Mouse (Mus musculus) intestine, postnatal 0 days (tissue): Measurements from ENCODE around the gene Epha3. TPM values are rescaled to one million over a fixed set of nuclear protein-coding genes. Genes with fewer than 3 reads are reported as not detected.

Experiments used
- ATAC-seq: fragments of 200-750 bp; cut with Nextera tagmentation; 2 replicates; pipeline ENCODE4 v1.8.0; 2017; ENCODE audit warnings: mild to moderate bottlenecking, moderate TSS enrichment, moderate library complexity
- H3K27ac ChIP-seq: fragments of 300-500 bp; sonication (generic); 2 replicates; pipeline ENCODE4 v1.5.1; 2014; ENCODE audit warnings: mild to moderate bottlenecking, low read depth, low read length, moderate library complexity
- H3K27me3 ChIP-seq: fragments of 300-500 bp; sonication (generic); replicated peaks from 2 replicates; pipeline ENCODE4 v1.6.1; 2014; ENCODE audit warnings: low read length, mixed read lengths; ENCODE audit not compliant: control insufficient read depth, insufficient read depth
- H3K36me3 ChIP-seq: fragments of 300-500 bp; sonication (generic); 2 replicates; pipeline ENCODE4 v1.6.1; 2014; ENCODE audit warnings: mild to moderate bottlenecking, moderate library complexity; ENCODE audit not compliant: control insufficient read depth, insufficient read depth
- H3K4me1 ChIP-seq: fragments of 300-500 bp; sonication (generic); replicated peaks from 2 replicates; pipeline ENCODE4 v1.6.1; 2014; ENCODE audit warnings: antibody characterized with exemption, low read length, mixed read lengths; ENCODE audit not compliant: control insufficient read depth, insufficient read depth
- H3K4me2 ChIP-seq: fragments of 300-500 bp; sonication (generic); replicated peaks from 2 replicates; pipeline ENCODE4 v1.6.1; 2014; ENCODE audit warnings: low read depth, mild to moderate bottlenecking, moderate library complexity
- H3K4me3 ChIP-seq: fragments of 300-500 bp; sonication (generic); 2 replicates; pipeline ENCODE4 v1.5.1; 2014; ENCODE audit warnings: low read depth, low read length
- H3K9ac ChIP-seq: fragments of 300-500 bp; sonication (generic); 2 replicates; pipeline ENCODE4 v1.6.1; 2014; ENCODE audit warnings: mild to moderate bottlenecking, low read depth, low read length
- H3K9me3 ChIP-seq: fragments of 300-500 bp; sonication (generic); 2 replicates; pipeline ENCODE4 v1.6.1; 2016; ENCODE audit warnings: mixed run types; ENCODE audit not compliant: control insufficient read depth
- CTCF ChIP-seq: sonication (generic); IDR thresholded peaks from 2 replicates; pipeline ENCODE4 v1.5.1; 2016; ENCODE audit warnings: low read depth, mild to moderate bottlenecking, control low read depth, antibody characterized with exemption, moderate library complexity
- WGBS: fragments of 180-500 bp; shearing (Covaris S2); extraction: QIAGEN DNeasy Blood & Tissue Kit; methylation state at CpG from one replicate; pipeline ENCODE4 v1.1.7; 2014; 5-methylcytosine and 5-hydroxymethylcytosine counted together
- polyA plus RNA-seq: library from polyadenylated mRNA; unstranded; fragments of >200 nt; fragmentation: Nextera tagmentation; extraction: Ambion mirVana; gene quantifications from 2 replicates; pipeline ENCODE4 v1.2.1, GENCODE M21; 2015

Gene Epha3
- polyA plus RNA-seq, 1 experiment from 2014 or later, result 2.3 TPM

DNA sequence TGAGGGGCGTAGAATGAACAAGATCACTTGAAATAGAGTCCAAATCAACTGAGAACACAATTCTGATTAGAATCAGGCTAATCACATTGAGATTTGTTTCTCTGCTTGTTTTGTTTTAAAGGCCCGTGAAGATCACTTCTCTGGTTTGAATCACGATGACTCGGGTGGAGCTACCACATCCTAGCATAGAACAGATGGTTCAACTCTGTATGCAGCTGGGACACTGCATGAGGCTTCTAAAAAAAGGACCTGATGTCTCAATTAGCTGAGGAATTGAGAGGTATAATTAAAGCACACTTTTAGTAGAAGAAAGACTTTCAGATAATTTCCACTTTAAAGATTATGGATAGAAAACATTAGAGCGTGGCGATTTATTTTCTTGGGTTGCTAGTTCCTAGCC lies 242.1 kb downstream of the Epha3 start:
- Histone ChIP-seq H3K4me2 (no peak overlapping the region), H3K36me3 (no peaks in the 10 kb centered on the region), H3K9ac (no peak overlapping the region), H3K27ac (no peak overlapping the region), H3K9me3 (no peaks in the 10 kb centered on the region), H3K4me1 (no peaks in the 10 kb centered on the region), H3K27me3 (no peaks in the 10 kb centered on the region), H3K4me3 (no peak overlapping the region)
- no peak for TF ChIP-seq CTCF
- ATAC-seq, result no peak
- WGBS, result 81% methylated on average over 6 of the region's 6 CpGs

DNA sequence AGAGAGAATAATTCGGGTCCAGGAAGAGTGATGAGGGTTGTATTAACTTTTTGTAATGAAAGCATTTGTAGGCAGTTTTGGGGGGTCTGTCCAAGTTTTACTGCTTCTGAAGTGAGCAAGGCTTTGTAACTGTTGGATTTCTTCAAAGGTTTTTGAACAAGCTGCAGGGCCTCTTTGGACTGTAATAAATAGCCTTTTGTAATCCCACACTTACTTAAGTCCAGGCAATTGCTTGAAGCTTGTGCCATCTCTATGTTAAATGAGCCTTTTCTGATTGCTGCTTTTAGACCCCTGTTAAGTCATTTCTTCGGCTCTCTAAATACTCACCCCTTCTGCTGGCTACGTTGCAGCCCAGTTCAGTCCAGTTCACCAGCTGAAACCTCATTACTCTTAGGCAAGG lies 248.6 kb downstream of the Epha3 start:
- Histone ChIP-seq H3K4me3 (no peak overlapping the region), H3K36me3 (no peaks in the 10 kb centered on the region), H3K27me3 (no peaks in the 10 kb centered on the region), H3K27ac (no peak overlapping the region), H3K9ac (no peak overlapping the region), H3K4me2 (no peak overlapping the region), H3K9me3 (no peaks in the 10 kb centered on the region), H3K4me1 (no peaks in the 10 kb centered on the region)
- no peak for ATAC-seq
- 58% methylated on average over 3 of the region's 3 CpGs for WGBS
- TF ChIP-seq CTCF, result no peak

DNA sequence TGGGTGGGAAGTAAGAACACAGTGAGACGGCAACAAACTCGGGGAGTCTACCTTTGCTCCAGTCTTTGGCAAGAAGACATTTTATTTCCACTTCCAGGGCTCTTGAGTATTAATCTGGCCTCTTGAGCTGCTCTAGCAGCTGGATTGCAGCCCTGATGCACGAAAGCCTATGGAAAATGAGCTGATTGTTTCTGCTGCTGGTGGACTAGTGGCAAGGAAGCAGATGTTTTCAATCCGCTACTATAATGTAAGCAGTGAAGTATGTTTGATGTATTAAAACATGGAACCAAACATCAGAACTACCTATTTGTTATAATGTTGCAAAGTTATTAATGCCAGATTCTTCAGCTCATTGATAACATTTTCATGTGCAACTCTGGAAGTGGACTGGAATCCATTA lies 251.0 kb downstream of the Epha3 start:
- no peak overlapping the region for H3K4me3 ChIP-seq
- H3K27ac ChIP-seq, result no peak overlapping the region
- ATAC-seq, result no peak
- TF ChIP-seq CTCF, result no peak
- WGBS, result 56% methylated on average over 4 of the region's 4 CpGs
- H3K4me1 ChIP-seq, result no peaks in the 10 kb centered on the region
- no peaks in the 10 kb centered on the region for H3K9me3 ChIP-seq
- H3K36me3 ChIP-seq, result no peaks in the 10 kb centered on the region
- H3K4me2 ChIP-seq, result no peak overlapping the region
- H3K9ac ChIP-seq, result no peak overlapping the region
- H3K27me3 ChIP-seq, result no peaks in the 10 kb centered on the region

DNA sequence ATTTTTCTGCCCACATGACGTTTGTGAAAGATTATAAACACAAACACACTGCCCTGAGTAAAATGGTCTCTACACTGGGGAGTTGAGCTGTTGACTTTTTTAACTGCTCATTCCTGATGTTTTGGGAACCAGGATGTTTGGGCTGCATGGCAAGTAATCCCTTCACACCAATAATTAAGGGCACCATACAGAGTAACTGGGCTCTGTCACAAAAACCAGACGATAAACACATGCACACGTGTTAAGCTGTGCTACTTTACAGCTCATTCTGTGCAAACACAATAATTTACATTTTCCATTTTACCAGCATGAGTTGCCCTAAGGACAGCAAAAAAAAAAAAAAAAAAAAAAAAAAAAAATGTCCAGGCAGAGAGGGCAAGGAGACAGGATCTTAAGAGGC lies 263.7 kb downstream of the Epha3 start:
- Histone ChIP-seq H3K27ac (no peak overlapping the region), H3K9ac (no peak overlapping the region), H3K4me2 (no peak overlapping the region), H3K27me3 (no peaks in the 10 kb centered on the region), H3K9me3 (no peaks in the 10 kb centered on the region), H3K4me1 (no peaks in the 10 kb centered on the region), H3K36me3 (no peaks in the 10 kb centered on the region), H3K4me3 (no peak overlapping the region)
- no peak for ATAC-seq
- WGBS, result 20% methylated on average over 3 of the region's 3 CpGs
- no peak for TF ChIP-seq CTCF

DNA sequence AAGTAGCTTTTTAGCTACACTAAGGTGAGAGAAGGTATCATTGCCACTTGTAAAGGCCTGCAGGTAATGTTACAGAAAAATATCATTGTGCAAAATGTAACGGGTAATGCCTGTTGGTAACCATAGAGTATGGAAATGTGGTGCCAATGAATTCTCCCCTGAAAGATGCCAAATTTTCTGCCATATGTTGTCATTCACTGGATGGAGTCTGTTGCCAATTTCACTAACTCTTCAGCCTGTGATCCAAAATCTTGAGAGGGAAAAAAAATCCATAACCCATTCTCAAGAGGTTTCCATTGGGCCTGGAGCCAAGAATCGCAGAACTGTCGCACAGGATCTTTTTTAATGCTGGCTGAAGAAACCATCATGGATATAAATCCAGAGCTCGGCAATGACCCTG lies 269.3 kb downstream of the Epha3 start:
- 76% methylated on average over 4 of the region's 4 CpGs for WGBS
- ATAC-seq, result no peak
- TF ChIP-seq CTCF, result no peak
- no peak overlapping the region for H3K9ac ChIP-seq
- no peaks in the 10 kb centered on the region for H3K36me3 ChIP-seq
- H3K4me3 ChIP-seq, result no peak overlapping the region
- H3K9me3 ChIP-seq, result no peaks in the 10 kb centered on the region
- H3K4me1 ChIP-seq, result no peaks in the 10 kb centered on the region
- H3K4me2 ChIP-seq, result no peak overlapping the region
- no peak overlapping the region for H3K27ac ChIP-seq
- H3K27me3 ChIP-seq, result no peaks in the 10 kb centered on the region

DNA sequence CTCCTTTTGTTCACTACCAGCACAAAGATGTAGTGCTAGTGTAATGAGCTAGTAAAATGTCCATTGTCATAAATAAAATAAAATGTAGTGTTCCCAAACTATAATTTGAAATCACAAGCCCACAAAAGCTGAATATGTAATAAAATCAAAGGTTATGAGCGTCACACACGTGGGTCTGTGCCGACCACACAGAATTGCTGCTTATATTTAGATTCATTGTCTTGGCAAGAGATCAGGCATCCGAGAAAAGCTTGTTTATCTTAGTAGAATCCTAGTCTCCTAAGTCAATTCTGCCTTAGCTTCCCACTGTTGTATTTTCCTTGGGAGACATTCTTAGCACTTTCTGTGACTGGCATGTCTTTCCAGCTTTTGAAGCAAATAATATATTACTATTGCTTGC lies 294.2 kb downstream of the Epha3 start:
- no peak overlapping the region for H3K4me2 ChIP-seq
- no peak overlapping the region for H3K9ac ChIP-seq
- TF ChIP-seq CTCF, result no peak
- no peaks in the 10 kb centered on the region for H3K36me3 ChIP-seq
- no peaks in the 10 kb centered on the region for H3K9me3 ChIP-seq
- no peak overlapping the region for H3K27ac ChIP-seq
- WGBS, result 55% methylated on average over 4 of the region's 4 CpGs
- no peaks in the 10 kb centered on the region for H3K27me3 ChIP-seq
- no peak for ATAC-seq
- H3K4me1 ChIP-seq, result no peaks in the 10 kb centered on the region
- no peak overlapping the region for H3K4me3 ChIP-seq

DNA sequence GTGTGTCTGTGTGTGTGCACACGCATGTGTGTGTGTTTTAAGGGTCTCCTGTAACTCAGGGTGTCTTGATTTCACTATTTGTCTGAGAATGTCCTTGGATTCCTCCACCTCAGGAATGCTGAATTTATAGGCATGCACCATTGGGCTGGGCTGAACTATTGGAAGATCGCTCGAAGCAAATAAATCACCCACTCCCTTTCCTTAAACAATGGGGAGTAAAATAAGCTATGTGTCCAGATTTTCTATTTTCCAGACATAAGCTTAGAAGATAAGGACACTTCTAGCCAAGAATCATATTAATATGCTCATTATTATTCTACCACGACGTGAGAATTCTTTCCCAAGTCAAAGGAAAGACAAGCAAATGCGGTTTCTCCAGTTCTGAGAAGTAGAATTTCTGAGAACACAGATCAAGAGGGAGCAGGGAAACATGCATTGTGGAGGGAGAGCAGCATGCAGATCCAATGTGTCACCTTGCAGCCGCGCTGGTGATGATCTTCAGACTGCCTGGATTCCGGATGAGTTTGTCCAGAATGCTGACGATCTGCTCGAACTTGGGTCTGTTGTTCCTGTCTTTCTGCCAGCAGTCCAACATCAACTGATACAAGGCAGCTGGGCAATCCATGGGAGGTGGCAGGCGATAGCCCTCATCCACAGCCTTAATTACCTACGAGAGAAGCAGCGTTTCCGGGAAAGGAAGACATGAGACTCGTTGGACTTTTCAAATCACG lies 297.7 kb downstream of the Epha3 start:
- Histone ChIP-seq H3K4me1 (no peaks in the 10 kb centered on the region), H3K9me3 (no peaks in the 10 kb centered on the region), H3K4me3 (no peak overlapping the region), H3K9ac (no peak overlapping the region), H3K27ac (no peak overlapping the region), H3K27me3 (no peaks in the 10 kb centered on the region), H3K36me3 (no peaks in the 10 kb centered on the region), H3K4me2 (no peak overlapping the region)
- no peak for TF ChIP-seq CTCF
- WGBS, result 64% methylated on average over 17 of the region's 17 CpGs
- ATAC-seq, result no peak
